Mouse (Mus musculus) hindbrain, embryonic 15.5 days (tissue): ENCODE data around the gene Itga2. TPM values are rescaled to one million over a fixed set of nuclear protein-coding genes. Genes with fewer than 3 reads are reported as not detected.

Experiments used
- ATAC-seq: fragments of 200-750 bp; cut with Nextera tagmentation; 2 replicates; pipeline ENCODE4 v1.8.0; 2017; ENCODE audit warnings: low read depth, moderate number of reproducible peaks, moderate TSS enrichment; ENCODE audit not compliant: low FRiP score
- H3K27ac ChIP-seq: fragments of 300-500 bp; sonication (generic); replicated peaks from 2 replicates; pipeline ENCODE4 v1.5.1; 2015; ENCODE audit warnings: mild to moderate bottlenecking, inconsistent platforms
- H3K27me3 ChIP-seq: fragments of 300-500 bp; sonication (generic); 2 replicates; pipeline ENCODE4 v1.6.1; 2015; ENCODE audit warnings: control low read depth, inconsistent platforms
- H3K36me3 ChIP-seq: fragments of 300-500 bp; sonication (generic); 2 replicates; pipeline ENCODE4 v1.6.1; 2015; ENCODE audit warnings: control low read depth, inconsistent platforms
- H3K4me1 ChIP-seq: fragments of 300-500 bp; sonication (generic); replicated peaks from 2 replicates; pipeline ENCODE4 v1.6.1; 2015; ENCODE audit warnings: control low read depth, inconsistent platforms
- H3K4me2 ChIP-seq: fragments of 300-500 bp; sonication (generic); 2 replicates; pipeline ENCODE4 v1.6.1; 2015; ENCODE audit warnings: moderate library complexity, mild to moderate bottlenecking, inconsistent platforms
- H3K4me3 ChIP-seq: fragments of 300-500 bp; sonication (generic); 2 replicates; pipeline ENCODE4 v1.5.1; 2015; ENCODE audit warnings: mild to moderate bottlenecking, inconsistent platforms
- H3K9ac ChIP-seq: fragments of 300-500 bp; sonication (generic); 2 replicates; pipeline ENCODE4 v1.6.1; 2015; ENCODE audit warnings: inconsistent platforms
- H3K9me3 ChIP-seq: fragments of 300-500 bp; sonication (generic); 2 replicates; pipeline ENCODE4 v1.6.1; 2016; ENCODE audit warnings: control low read depth, inconsistent platforms
- WGBS: fragments of 180-500 bp; shearing (Covaris S2); methylation state at CpG from one replicate; pipeline ENCODE4 v1.1.7; 2015; 5-methylcytosine and 5-hydroxymethylcytosine counted together
- polyA plus RNA-seq: library from polyadenylated mRNA; unstranded; fragments of >200 nt; fragmentation: Nextera tagmentation; extraction: Ambion mirVana; gene quantifications from 2 replicates; pipeline ENCODE4 v1.2.1, GENCODE M21; 2015

Gene Itga2
- polyA plus RNA-seq, 1 experiment from 2014 or later, result 1.6 TPM

GRCm38 (mm10) chr13:114914559-114914958 lies 17.3 kb downstream of the Itga2 start:
- Histone ChIP-seq H3K4me3 (no peak overlapping the region), H3K27me3 (no peaks in the 10 kb centered on the region), H3K4me1 (no peaks in the 10 kb centered on the region), H3K9me3 (no peaks in the 10 kb centered on the region), H3K9ac (no peak overlapping the region), H3K36me3 (no peaks in the 10 kb centered on the region), H3K27ac (no peak overlapping the region), H3K4me2 (no peak overlapping the region)
- WGBS, result 91% methylated on average over 4 of the region's 4 CpGs
- no peak for ATAC-seq

- 76% methylated on average over 9 of the region's 9 CpGs for WGBS
Measured at GRCm38 (mm10) chr13:114910629-114911028, 21.3 kb downstream of the Itga2 start.

GRCm38 (mm10) chr13:114909514-114909913 lies 22.4 kb downstream of the Itga2 start:
- WGBS, result 86% methylated on average over 5 of the region's 5 CpGs
- no peak overlapping the region for H3K4me2 ChIP-seq
- no peaks in the 10 kb centered on the region for H3K27me3 ChIP-seq
- no peaks in the 10 kb centered on the region for H3K9me3 ChIP-seq
- H3K9ac ChIP-seq, result no peak overlapping the region
- no peaks in the 10 kb centered on the region for H3K4me1 ChIP-seq
- H3K4me3 ChIP-seq, result no peak overlapping the region
- no peaks in the 10 kb centered on the region for H3K36me3 ChIP-seq
- H3K27ac ChIP-seq, result no peak overlapping the region
- no peak for ATAC-seq

More at GRCm38 (mm10) chr13:114910629-114911028, 21.3 kb downstream of the Itga2 start:
- Histone ChIP-seq H3K9ac (no peak overlapping the region), H3K4me3 (no peak overlapping the region), H3K27me3 (no peaks in the 10 kb centered on the region), H3K4me1 (no peaks in the 10 kb centered on the region), H3K27ac (no peak overlapping the region), H3K9me3 (no peaks in the 10 kb centered on the region), H3K4me2 (no peak overlapping the region), H3K36me3 (no peaks in the 10 kb centered on the region)
- no peak for ATAC-seq

DNA sequence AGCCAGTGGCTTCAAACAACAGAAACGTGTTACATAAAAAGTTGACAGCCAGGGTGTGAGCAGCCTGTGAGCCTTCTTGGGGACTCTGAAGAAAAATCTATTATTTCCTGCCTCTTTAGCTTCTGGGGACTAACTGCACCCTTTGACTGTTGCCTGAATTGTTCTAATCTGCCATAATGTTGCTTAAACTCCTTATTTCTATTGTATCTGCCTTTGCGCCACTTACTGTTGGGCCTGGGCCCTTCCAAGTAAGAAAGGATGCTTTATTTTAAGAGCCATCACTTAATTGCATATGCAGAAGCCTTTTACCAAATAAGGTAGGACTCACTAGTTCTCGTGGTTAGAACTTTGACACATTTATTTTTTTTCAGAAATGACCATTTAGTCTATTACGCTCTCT lies 24.0 kb downstream of the Itga2 start:
- no peaks in the 10 kb centered on the region for H3K27me3 ChIP-seq
- no peaks in the 10 kb centered on the region for H3K4me1 ChIP-seq
- no peaks in the 10 kb centered on the region for H3K36me3 ChIP-seq
- ATAC-seq, result no peak
- H3K9ac ChIP-seq, result no peak overlapping the region
- H3K4me3 ChIP-seq, result no peak overlapping the region
- H3K4me2 ChIP-seq, result no peak overlapping the region
- 83% methylated on average over 4 of the region's 4 CpGs for WGBS
- no peaks in the 10 kb centered on the region for H3K9me3 ChIP-seq
- no peak overlapping the region for H3K27ac ChIP-seq

- WGBS, result 71% methylated on average over 10 of the region's 10 CpGs
- Histone ChIP-seq H3K27ac (no peak overlapping the region), H3K4me2 (no peak overlapping the region), H3K4me1 (no peaks in the 10 kb centered on the region), H3K9me3 (no peaks in the 10 kb centered on the region), H3K4me3 (no peak overlapping the region), H3K27me3 (no peaks in the 10 kb centered on the region), H3K9ac (no peak overlapping the region), H3K36me3 (no peaks in the 10 kb centered on the region)
- ATAC-seq, result no peak
Measured at GRCm38 (mm10) chr13:114896751-114897386, 35.0 kb downstream of the Itga2 start.

GRCm38 (mm10) chr13:114895896-114896295 lies 36.0 kb downstream of the Itga2 start:
- no peak overlapping the region for H3K27ac ChIP-seq
- 87% methylated on average over 7 of the region's 7 CpGs for WGBS
- no peak overlapping the region for H3K9ac ChIP-seq
- no peaks in the 10 kb centered on the region for H3K4me1 ChIP-seq
- H3K27me3 ChIP-seq, result no peaks in the 10 kb centered on the region
- H3K36me3 ChIP-seq, result no peaks in the 10 kb centered on the region
- H3K4me3 ChIP-seq, result no peak overlapping the region
- H3K9me3 ChIP-seq, result no peaks in the 10 kb centered on the region
- no peak overlapping the region for H3K4me2 ChIP-seq
- ATAC-seq, result no peak

GRCm38 (mm10) chr13:114894718-114895117 lies 37.2 kb downstream of the Itga2 start:
- no peaks in the 10 kb centered on the region for H3K36me3 ChIP-seq
- H3K4me3 ChIP-seq, result no peak overlapping the region
- no peak overlapping the region for H3K27ac ChIP-seq
- ATAC-seq, result no peak
- H3K9me3 ChIP-seq, result no peaks in the 10 kb centered on the region
- H3K9ac ChIP-seq, result no peak overlapping the region
- no peak overlapping the region for H3K4me2 ChIP-seq
- H3K4me1 ChIP-seq, result no peaks in the 10 kb centered on the region
- no peaks in the 10 kb centered on the region for H3K27me3 ChIP-seq

DNA sequence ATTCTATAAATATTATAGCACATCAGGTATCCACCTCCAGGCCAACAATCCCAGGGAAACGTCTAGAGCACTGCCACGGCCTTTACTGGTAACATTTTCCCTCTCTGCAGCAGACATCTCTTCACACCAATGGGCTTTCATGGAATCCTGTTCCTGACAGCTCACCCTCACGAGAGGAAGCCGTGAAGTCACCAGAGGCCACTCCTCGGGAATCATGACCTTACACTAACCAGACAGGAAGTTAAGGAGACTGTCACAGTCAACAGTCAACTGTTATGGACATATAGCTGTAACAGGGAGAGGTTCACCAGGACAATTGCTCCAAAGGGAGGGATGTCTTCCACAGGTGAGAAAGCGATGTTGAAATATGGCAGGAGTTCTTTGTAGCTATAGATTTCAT lies 40.2 kb downstream of the Itga2 start:
- Histone ChIP-seq H3K27me3 (no peaks in the 10 kb centered on the region), H3K9ac (no peak overlapping the region), H3K4me2 (no peak overlapping the region), H3K27ac (no peak overlapping the region), H3K4me3 (no peak overlapping the region), H3K4me1 (no peaks in the 10 kb centered on the region), H3K9me3 (no peaks in the 10 kb centered on the region), H3K36me3 (no peaks in the 10 kb centered on the region)
- WGBS, result 86% methylated on average over 6 of the region's 6 CpGs
- no peak for ATAC-seq

DNA sequence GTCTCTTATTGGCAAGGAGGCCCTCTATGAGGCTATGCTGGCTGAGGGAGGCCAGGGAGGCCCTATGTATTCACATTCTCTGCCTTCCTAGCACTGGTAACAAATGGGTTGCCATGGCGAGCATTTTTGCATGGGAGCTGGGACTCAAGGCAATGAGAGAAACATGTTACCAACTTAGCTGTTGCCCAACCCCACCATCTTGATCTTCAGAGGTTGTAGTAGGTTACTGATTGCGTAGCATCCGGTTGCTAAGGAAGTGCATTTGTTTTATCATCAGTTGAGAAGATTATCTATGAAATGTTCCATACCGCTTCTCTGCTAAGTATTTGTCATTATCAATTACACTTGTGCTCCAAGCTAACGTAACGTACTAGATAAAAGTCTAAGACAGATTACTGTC lies 44.2 kb downstream of the Itga2 start:
- 91% methylated on average over 6 of the region's 6 CpGs for WGBS
- ATAC-seq, result no peak
- no peak overlapping the region for H3K4me2 ChIP-seq

GRCm38 (mm10) chr13:114887293-114887692 lies 44.6 kb downstream of the Itga2 start:
- H3K4me1 ChIP-seq, result no peaks in the 10 kb centered on the region
- no peak overlapping the region for H3K4me2 ChIP-seq
- H3K4me3 ChIP-seq, result no peak overlapping the region
- H3K36me3 ChIP-seq, result no peaks in the 10 kb centered on the region
- ATAC-seq, result no peak
- no peak overlapping the region for H3K9ac ChIP-seq
- no peak overlapping the region for H3K27ac ChIP-seq
- H3K9me3 ChIP-seq, result no peaks in the 10 kb centered on the region
- H3K27me3 ChIP-seq, result no peaks in the 10 kb centered on the region
- 89% methylated on average over 4 of the region's 4 CpGs for WGBS

More for the DNA sequence above, 44.2 kb downstream of the Itga2 start:
- Histone ChIP-seq H3K4me1 (no peaks in the 10 kb centered on the region), H3K36me3 (no peaks in the 10 kb centered on the region), H3K4me3 (no peak overlapping the region), H3K9ac (no peak overlapping the region), H3K27ac (no peak overlapping the region), H3K27me3 (no peaks in the 10 kb centered on the region), H3K9me3 (no peaks in the 10 kb centered on the region)

GRCm38 (mm10) chr13:114885171-114885570 lies 46.7 kb downstream of the Itga2 start:
- WGBS, result 67% methylated on average over 9 of the region's 9 CpGs
- Histone ChIP-seq H3K9ac (no peak overlapping the region), H3K4me3 (no peak overlapping the region), H3K9me3 (no peaks in the 10 kb centered on the region), H3K4me2 (no peak overlapping the region), H3K36me3 (no peaks in the 10 kb centered on the region), H3K27me3 (no peaks in the 10 kb centered on the region), H3K4me1 (no peaks in the 10 kb centered on the region), H3K27ac (no peak overlapping the region)
- ATAC-seq, result no peak

GRCm38 (mm10) chr13:114878667-114879066 lies 53.2 kb downstream of the Itga2 start:
- 83% methylated on average over 11 of the region's 11 CpGs for WGBS
- Histone ChIP-seq H3K36me3 (no peaks in the 10 kb centered on the region), H3K9me3 (no peaks in the 10 kb centered on the region), H3K27me3 (no peaks in the 10 kb centered on the region), H3K27ac (no peak overlapping the region), H3K4me1 (no peaks in the 10 kb centered on the region), H3K4me3 (no peak overlapping the region), H3K9ac (no peak overlapping the region), H3K4me2 (no peak overlapping the region)
- no peak for ATAC-seq

DNA sequence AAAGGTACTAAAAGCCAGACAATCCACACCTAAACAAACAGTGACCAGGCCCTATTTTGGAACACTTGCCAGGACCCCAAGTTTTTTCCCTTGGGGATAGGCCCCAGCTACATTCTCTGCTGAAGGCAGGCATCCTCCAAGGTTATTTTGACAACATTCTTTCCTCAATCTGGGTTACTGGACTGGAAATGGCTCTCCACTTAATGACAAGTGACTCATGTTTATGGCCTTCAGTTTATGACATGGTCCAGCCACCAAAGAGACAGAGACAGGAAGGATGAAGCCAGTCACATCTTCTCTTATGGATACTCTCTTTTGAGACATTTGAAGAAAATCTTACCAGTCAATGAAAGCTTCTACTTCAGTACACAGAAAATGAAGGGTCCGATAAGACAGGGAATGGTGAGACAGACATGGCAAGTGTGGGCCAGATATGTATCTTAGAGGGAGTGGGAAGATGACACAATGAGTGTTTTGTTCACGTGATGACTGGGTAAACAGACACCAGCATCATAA lies 55.8 kb downstream of the Itga2 start:
- 91% methylated on average over 2 of the region's 2 CpGs for WGBS
- Histone ChIP-seq H3K9me3 (no peaks in the 10 kb centered on the region), H3K27me3 (no peaks in the 10 kb centered on the region), H3K9ac (no peak overlapping the region), H3K4me3 (no peak overlapping the region), H3K36me3 (no peaks in the 10 kb centered on the region), H3K4me1 (no peaks in the 10 kb centered on the region), H3K27ac (no peak overlapping the region), H3K4me2 (no peak overlapping the region)
- ATAC-seq, result no peak
